Mouse (Mus musculus): Measurements from ENCODE around the gene Gm20604. TPM values are rescaled to one million over a fixed set of nuclear protein-coding genes. Genes with fewer than 3 reads are reported as not detected.

The Gm20604 gene
- 7.0 TPM for polyA plus RNA-seq (2017; shearing (Covaris generic))

GRCm38 (mm10) chr12:102758403-102758756, at the start of gene Gm20604:
Gm20604 (minus strand) TSS chr12:102758672.

GRCm38 (mm10) chr12:102757689-102758402, 626 bp downstream of the Gm20604 start, which contains the start of the genes Gm28051, Gon7 and Ubr7:
Gm28051 (minus strand) TSS chr12:102757765.
Gon7 (minus strand) TSS chr12:102757803.
Ubr7 (plus strand) TSS chr12:102757967.

GRCm38 (mm10) chr12:102743589-102744574, 14.6 kb downstream of the Gm20604 start, which contains the start of the genes Moap1 and Tmem251:
Moap1 (minus strand) TSS chr12:102743661.
Tmem251 (plus strand) TSS chr12:102743762.

GRCm38 (mm10) chr12:102704457-102705198, 53.8 kb downstream of the Gm20604 start, which contains the start of gene Itpk1:
Itpk1 (minus strand) TSS chr12:102704930.

Other genes with a start within 250 kb of the Gm20604 start
- not detected for gene Chga, start 203.7 kb downstream of the Gm20604 start, polyA plus RNA-seq (2017; shearing (Covaris generic))
- 56.3 TPM for gene Itpk1, start 53.7 kb downstream of the Gm20604 start, polyA plus RNA-seq (2017; shearing (Covaris generic))
- gene Moap1, start 15.0 kb downstream of the Gm20604 start, polyA plus RNA-seq (2017; shearing (Covaris generic)), result 9.8 TPM
- gene Tmem251, start 14.9 kb downstream of the Gm20604 start, polyA plus RNA-seq (2017; shearing (Covaris generic)), result 20.2 TPM
- not detected for gene Gm28051, start 907 bp downstream of the Gm20604 start, polyA plus RNA-seq (2017; shearing (Covaris generic))
- 25.7 TPM for gene Gon7, start 869 bp downstream of the Gm20604 start, polyA plus RNA-seq (2017; shearing (Covaris generic))
- gene Ubr7, start 705 bp downstream of the Gm20604 start, polyA plus RNA-seq (2017; shearing (Covaris generic)), result 18.9 TPM
- gene Btbd7, start 119.8 kb upstream of the Gm20604 start, polyA plus RNA-seq (2017; shearing (Covaris generic)), result 35.0 TPM
- not detected for gene Cox8c, start 140.6 kb upstream of the Gm20604 start, polyA plus RNA-seq (2017; shearing (Covaris generic))
- gene Unc79, start 190.2 kb upstream of the Gm20604 start, polyA plus RNA-seq (2017; shearing (Covaris generic)), result 0.60 TPM

Data from effector memory CD4-positive, alpha-beta T cell, adult 5 months (primary cell).